Mouse (Mus musculus): ENCODE measurements around the gene Prickle1.

The Prickle1 gene

DNA sequence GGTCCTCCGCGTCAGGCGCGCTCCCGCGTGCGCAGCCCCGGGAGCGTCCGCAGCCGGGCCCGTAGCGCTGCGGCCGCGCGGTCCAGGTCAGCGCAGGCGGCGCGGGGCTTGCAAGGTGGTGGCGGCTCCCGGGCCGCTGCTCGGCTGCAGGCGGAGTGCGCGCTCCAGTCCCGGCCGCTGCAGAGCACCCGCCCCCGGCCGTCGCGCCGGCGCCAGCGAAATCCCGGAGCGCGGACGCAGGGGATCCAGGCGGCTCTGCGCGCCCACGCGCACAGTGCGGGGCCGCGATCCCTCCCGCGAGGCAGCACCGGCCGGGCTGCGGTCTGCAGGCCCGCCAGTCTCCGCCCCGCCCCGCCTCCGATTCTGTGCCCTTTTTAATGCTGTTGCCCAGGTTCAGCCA lies at the start of gene Prickle1:
Gene Prickle1, minus strand, starts transcription at position 146 of the 400 bp plus-strand sequence.
- DNase-seq (ENCODE audit: low read depth): peak; percentile 96

- peak; percentile 63 for DNase-seq (ENCODE audit: low read depth)
Measured at GRCm38 (mm10) chr15:93640221-93640620, 44.5 kb upstream of the Prickle1 start.

- no peak for DNase-seq (ENCODE audit: low read depth)
Measured at GRCm38 (mm10) chr15:93636976-93637375, 41.3 kb upstream of the Prickle1 start.

DNA sequence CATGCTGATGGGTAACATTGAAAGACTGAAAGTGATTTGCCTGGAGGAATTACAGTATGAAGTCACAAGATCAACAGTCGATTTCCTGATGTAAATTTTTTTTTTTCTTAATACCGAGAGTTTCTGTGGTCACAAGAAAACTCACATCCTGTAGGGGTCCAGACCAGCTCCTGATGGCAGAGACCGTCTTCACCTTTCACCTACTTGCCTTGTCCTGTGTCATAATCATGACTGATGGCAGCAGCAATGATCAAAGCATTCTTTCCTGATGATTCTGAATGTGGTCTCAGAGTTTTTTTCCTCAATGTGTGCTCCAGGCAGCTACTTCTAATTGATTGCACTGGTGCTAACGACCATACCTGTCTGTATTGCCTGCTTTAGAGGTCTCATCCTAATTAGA lies 39.9 kb upstream of the Prickle1 start:
- peak; percentile 58 for DNase-seq (ENCODE audit: low read depth)

GRCm38 (mm10) chr15:93634536-93634935 lies 38.8 kb upstream of the Prickle1 start:
- peak; percentile 80 for DNase-seq (ENCODE audit: low read depth)

GRCm38 (mm10) chr15:93630001-93630541 lies 34.4 kb upstream of the Prickle1 start:
- DNase-seq (ENCODE audit: low read depth): no peak

- no peak for DNase-seq (ENCODE audit: low read depth)
Measured at GRCm38 (mm10) chr15:93629201-93629600, 33.5 kb upstream of the Prickle1 start.

DNA sequence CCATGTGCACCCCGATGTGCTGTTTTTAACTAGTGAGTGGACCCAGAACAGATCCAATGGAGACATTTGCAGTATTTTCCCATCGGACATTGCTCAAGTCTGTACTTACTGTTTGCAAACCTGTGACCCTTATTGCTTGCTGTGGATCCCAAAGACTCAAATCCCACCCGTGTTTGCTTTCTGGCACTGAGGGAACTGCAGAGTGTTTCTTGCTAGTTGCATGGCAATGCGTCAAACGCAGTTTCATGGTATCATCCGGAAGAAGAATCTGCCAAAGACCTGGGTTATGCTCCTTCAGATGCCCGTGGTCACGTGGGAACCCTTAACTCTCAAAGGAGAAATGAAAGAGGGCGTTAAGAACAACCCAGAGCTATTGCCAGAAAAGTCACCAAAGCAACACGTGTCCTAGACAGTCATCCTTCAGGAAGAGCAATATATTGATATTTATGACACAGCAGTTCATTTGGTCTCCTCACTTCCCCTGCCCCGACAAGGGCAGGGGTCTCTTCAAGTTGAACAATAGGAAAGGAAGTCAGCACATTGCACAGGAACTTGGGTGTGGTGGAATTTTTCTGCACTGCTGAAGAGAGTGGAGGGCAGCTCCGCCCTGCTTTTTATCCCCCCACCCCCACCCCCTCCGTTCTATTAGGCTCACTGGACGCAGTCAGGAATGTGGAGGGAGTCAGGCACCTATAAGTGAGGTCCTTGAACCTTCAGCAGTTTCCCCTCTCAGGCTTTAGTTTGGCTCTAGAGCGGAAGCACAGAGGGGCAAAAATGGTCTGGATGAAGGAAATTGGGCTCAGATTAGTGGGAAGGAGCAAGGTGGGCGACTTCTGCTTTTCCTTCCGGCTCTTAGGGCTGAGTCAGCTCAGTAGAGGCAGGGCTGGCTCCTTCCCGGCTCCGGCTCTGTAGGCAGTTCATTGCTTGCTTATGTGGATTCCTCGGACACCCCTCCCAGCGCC lies 32.4 kb upstream of the Prickle1 start:
- DNase-seq (ENCODE audit: low read depth): no peak

- DNase-seq (ENCODE audit: low read depth): no peak
Measured at GRCm38 (mm10) chr15:93619551-93619950, 23.9 kb upstream of the Prickle1 start.

DNA sequence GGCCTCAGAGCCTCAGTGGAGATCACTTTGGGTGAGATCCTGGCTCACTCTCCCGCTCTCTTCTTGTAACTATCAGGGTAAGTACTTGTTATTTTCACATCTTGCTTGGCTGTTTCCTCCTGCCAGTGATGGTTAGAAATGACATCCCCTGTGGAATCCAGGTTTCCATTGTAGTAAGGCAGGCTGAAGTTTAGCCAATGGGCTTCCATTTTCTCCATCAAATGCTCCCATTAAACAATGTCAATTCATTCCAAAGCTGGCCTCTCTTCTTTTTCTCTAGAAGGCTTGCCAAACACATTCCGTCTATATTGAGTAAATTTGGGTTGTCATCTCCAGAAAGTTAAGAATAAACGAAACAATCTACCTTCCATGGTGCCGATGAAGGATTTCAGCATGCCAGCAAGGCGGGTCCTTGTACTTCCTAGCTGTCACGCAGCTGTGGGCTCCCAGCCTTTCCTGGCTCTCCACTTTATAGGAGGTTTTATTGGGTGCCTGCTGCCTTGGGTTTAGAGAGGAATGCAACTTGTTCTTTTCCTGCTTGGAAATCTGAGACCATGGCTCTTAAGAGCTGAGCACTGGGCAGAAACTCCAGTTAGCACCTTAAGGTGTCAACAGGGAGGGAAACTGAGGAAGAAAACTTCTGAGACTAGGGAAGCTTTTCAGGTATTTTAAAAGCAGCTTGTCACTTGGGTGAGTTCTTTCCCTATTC lies 22.9 kb upstream of the Prickle1 start:
- peak; percentile 15 for DNase-seq (ENCODE audit: low read depth)

GRCm38 (mm10) chr15:93616277-93616676 lies 20.6 kb upstream of the Prickle1 start:
- DNase-seq (ENCODE audit: low read depth): no peak

DNA sequence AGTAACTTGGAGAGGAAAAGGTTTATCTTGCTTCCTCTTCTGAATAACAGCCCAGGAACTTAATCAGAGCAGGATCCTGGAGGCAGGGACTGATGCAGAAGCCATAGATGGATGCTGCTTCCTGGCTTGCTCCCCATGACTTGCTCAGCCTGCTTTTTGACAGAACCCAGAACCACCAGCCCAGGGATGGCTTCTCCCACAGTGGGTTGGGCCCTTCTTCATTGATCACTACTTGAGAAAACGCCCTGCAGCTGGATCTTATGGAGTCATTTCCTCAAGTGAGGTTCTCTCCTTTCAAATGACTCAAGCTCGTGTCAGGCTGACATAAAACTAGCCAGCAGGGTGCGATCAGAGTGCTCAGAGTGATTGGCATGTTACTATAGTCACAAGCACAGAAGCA lies 19.3 kb upstream of the Prickle1 start:
- DNase-seq (ENCODE audit: low read depth): no peak

DNA sequence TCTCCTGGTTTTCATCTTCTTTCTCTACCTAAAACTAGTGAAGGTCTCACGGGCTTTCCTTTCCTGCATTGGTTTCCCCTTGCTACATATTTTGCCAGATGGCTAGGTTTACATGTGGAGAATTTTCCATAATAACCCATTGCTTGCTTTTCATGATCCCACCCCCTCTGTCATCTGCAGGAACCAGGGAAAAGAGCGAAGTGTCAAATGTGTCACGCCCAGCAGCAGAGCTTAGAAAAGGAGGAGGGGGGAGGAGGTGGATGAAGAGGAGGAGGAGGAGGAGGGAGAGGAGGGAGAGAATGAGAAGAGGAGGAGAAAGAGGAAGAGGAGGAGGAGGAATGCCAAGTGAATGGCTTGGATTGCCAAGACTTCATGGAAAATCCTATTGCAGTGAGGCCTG lies 17.9 kb upstream of the Prickle1 start:
- DNase-seq (ENCODE audit: low read depth): no peak

- no peak for DNase-seq (ENCODE audit: low read depth)
Measured at GRCm38 (mm10) chr15:93611536-93612300, 16.0 kb upstream of the Prickle1 start.

DNA sequence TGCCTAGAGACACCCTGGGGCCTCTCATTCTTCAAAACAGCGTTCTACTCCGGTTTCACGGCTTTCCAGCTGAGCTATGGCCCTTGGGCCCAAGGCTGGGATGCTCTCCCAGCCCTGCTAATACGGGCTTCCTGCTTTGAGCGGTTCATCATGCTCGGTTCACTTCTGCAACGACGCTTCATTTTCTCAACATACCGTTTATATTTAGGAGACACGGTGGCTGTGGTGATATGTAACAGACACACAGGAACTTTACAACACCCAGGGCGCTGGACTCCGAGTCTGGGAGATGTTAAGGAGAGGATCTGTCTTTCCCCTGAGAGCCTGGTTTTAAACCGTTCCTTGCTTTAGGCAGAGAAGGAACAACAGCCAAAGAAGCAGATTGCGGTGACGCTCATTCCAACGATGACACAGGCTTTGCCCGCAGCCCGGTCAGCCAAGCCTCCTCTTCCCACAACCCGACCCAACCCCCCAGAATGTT lies 15.1 kb upstream of the Prickle1 start:
- DNase-seq (ENCODE audit: low read depth): no peak

GRCm38 (mm10) chr15:93610288-93610687 lies 14.6 kb upstream of the Prickle1 start:
- DNase-seq (ENCODE audit: low read depth): no peak

DNA sequence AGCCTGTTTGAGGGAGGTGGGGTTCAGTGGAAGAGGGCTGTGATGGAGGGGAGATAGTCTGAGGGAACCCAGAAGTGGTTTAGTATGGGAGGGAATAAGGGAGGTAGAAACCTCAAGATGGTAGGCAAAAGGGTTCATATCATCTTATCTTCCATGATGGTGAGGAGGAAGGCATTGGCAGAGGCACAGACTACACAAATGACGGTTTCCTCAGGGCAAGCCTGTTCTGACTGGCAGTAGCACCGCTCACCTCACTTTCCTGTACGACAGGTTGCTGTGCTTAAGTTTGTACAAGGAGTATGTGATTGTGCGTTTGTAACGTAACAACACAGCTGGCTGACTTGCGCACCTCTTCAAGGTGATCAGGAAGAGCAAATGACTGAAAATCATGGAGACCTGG lies 7.2 kb upstream of the Prickle1 start:
- DNase-seq (ENCODE audit: low read depth): no peak

- DNase-seq (ENCODE audit: low read depth): no peak
Measured at GRCm38 (mm10) chr15:93601461-93602015, 5.8 kb upstream of the Prickle1 start.

- DNase-seq (ENCODE audit: low read depth): no peak
Measured at GRCm38 (mm10) chr15:93596991-93597390, 1.3 kb upstream of the Prickle1 start.

DNA sequence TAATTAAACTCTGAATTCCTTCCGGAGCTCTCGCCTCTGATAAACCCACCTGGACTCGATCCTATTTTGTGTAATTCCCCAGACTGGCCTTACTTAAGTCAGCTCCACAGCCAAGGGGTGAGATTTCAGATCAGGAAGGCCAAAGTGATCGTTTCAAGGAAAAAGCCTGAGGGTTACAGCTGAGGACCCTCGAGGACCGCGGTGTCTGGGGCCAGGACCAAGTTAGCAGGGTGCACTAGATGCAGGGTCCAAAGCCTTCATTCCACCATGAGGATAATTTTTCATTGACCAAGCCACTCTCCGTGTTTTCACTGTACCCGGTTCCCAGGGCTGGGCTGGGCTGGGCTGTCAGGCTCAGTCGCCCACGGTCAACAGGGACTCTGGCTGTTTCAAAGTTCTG lies 594 bp upstream of the Prickle1 start:
- peak; percentile 79 for DNase-seq (ENCODE audit: low read depth)

DNA sequence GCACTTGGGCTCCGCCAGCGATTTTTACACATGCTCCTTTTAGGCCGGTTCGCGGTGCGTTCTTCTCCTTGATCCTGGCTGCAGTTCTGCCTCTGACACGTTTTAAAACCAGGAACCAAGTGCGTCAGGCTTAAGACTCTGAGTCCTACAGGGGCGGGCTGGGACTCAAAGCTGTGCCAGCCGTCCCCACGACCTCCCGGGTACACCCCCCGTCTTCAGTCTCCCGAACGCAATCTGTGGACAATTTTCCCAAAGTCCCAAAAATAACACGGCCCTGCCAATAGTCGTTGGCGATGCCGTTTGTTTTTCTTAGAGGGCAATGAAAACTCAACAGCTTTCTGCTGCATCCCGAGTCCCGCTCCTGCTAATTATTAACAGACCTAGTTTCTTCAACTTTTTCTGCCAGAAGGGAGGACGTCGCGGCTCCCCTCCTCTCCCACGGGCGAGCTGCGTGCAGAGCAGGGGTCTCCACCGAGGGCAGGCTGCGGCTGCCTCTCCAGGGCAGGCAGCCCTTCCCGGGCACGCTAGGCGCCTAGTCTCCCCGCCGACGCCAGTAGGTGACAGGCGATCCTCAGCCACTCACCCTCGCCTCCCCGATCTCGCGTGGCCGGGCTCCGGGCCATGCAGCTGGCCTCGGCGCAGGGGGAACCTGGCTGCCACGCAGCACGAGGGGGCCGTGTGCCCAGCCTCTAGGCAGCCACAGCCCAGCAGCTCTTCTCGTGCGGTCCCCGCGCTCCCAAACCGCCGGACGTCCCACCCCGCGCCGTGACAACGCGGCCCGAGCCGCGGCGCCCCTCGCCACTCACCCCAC lies 598 bp downstream of the Prickle1 start:
- DNase-seq (ENCODE audit: low read depth): peak; percentile 84
